8 mouse cellular contexts compared by ENCODE assay signal in genomic region chr2:118110225-118110915, GRCm38 (mm10). TPM values are rescaled to one million over a fixed set of nuclear protein-coding genes. Genes with fewer than 3 reads are reported as not detected.
DNase-seq lines count a peak whose midpoint lies in the region; ATAC-seq and TF ChIP-seq lines count a peak whose summit lies in the region.

No protein-coding gene starts in this region.

- H3K4me1 ChIP-seq in thymus, adult 2 months (replicated peaks; ENCODE audit: control insufficient read depth, insufficient read depth, low read length), result peaks cover 2% of the 10 kb centered on the region; the same call in 1 of the 2 replicates
- peaks cover 2% of the 10 kb centered on the region; the same call in 1 of the 2 replicates for H3K4me1 ChIP-seq in embryonic facial prominence, embryonic 11.5 days (ENCODE audit: control insufficient read depth, insufficient read depth, low read length)
- peaks cover 25% of the 10 kb centered on the region for H3K4me1 ChIP-seq in heart, embryonic 10.5 days
- H3K4me1 ChIP-seq in midbrain, embryonic 10.5 days, result peaks cover 63% of the 10 kb centered on the region
- H3K4me1 ChIP-seq in cerebellum, adult 2 months (ENCODE audit: control insufficient read depth, insufficient read depth, low read length), result peaks cover 2% of the 10 kb centered on the region; the same call in 1 of the 2 replicates

- no peak for ATAC-seq in embryonic facial prominence, embryonic 11.5 days (replicated peaks; ENCODE audit: insufficient number of reproducible peaks, low FRiP score, low TSS enrichment, low read depth)

- peak; percentile 4 for DNase-seq in thymus, adult 2 months
- DNase-seq in thymus, postnatal 25 days, result no peak
- DNase-seq in embryonic facial prominence, embryonic 11.5 days (ENCODE audit: low spot score), result peak; percentile 58
- no peak for DNase-seq in heart, embryonic 10.5 days (ENCODE audit: low spot score)
- peak; percentile 20 to 47 for DNase-seq in kidney, postnatal 25 days
- DNase-seq in midbrain, embryonic 10.5 days (ENCODE audit: low spot score), result peak; percentile 62
- no peak for DNase-seq in cerebellum, adult 2 months
- DNase-seq in layer of hippocampus, adult 9-10 months (ENCODE audit: low spot score), result no peak

- 0 out of 2 replicates have a peak overlapping the region, but pooled peaks have one; percentile 29 for H3K9ac ChIP-seq in embryonic facial prominence, embryonic 11.5 days (replicated peaks; ENCODE audit: low read length)

- peak overlapping the region; percentile 84 for H3K4me2 ChIP-seq in embryonic facial prominence, embryonic 11.5 days (ENCODE audit: low read depth, low read length)

- no peaks in the 10 kb centered on the region for H3K36me3 ChIP-seq in thymus, adult 2 months (ENCODE audit: control insufficient read depth, insufficient read depth, low read length)
- no peaks in the 10 kb centered on the region for H3K36me3 ChIP-seq in embryonic facial prominence, embryonic 11.5 days (replicated peaks; ENCODE audit: control insufficient read depth, insufficient read depth, low read depth, low read length)
- peaks cover 7% of the 10 kb centered on the region; the same call in 1 of the 2 replicates for H3K36me3 ChIP-seq in heart, embryonic 10.5 days
- H3K36me3 ChIP-seq in midbrain, embryonic 10.5 days, result peaks cover 9% of the 10 kb centered on the region

- no peak for TF ChIP-seq CTCF in thymus, adult 2 months (IDR thresholded peaks at IDR 0.05; ENCODE audit: borderline replicate concordance, control insufficient read depth, extremely low read depth, insufficient read depth, low read length, poor library complexity)
- no peak for TF ChIP-seq CTCF in cerebellum, adult 2 months (IDR thresholded peaks at IDR 0.05; ENCODE audit: borderline replicate concordance, insufficient read depth, low read depth, low read length)

- H3K4me3 ChIP-seq in thymus, adult 2 months (ENCODE audit: control insufficient read depth, insufficient read depth, low read length), result no peak overlapping the region
- peak overlapping the region; percentile 9; the same call in 1 of the 2 replicates for H3K4me3 ChIP-seq in embryonic facial prominence, embryonic 11.5 days (ENCODE audit: low read depth, low read length)
- peak overlapping the region; percentile 70 for H3K4me3 ChIP-seq in heart, embryonic 10.5 days
- peak overlapping the region; percentile 71 for H3K4me3 ChIP-seq in midbrain, embryonic 10.5 days
- H3K4me3 ChIP-seq in cerebellum, adult 2 months (replicated peaks; ENCODE audit: insufficient read depth, low read depth, low read length), result no peak overlapping the region

- WGBS in thymus, adult 2 months, result 69% methylated on average over 17 of the region's 17 CpGs
- 33% methylated on average over 17 of the region's 17 CpGs for WGBS in embryonic facial prominence, embryonic 11.5 days
- 28% methylated on average over 17 of the region's 17 CpGs for WGBS in heart, embryonic 10.5 days
- 36% methylated on average over 17 of the region's 17 CpGs for WGBS in midbrain, embryonic 10.5 days
- 47% methylated on average over 17 of the region's 17 CpGs for WGBS in cerebellum, adult 2 months

- H3K27me3 ChIP-seq in thymus, adult 2 months (ENCODE audit: control insufficient read depth, insufficient read depth, low read length), result no peaks in the 10 kb centered on the region; the same call in 1 of the 2 replicates
- H3K27me3 ChIP-seq in embryonic facial prominence, embryonic 11.5 days (ENCODE audit: control insufficient read depth, insufficient read depth, low read length), result no peaks in the 10 kb centered on the region
- no peaks in the 10 kb centered on the region for H3K27me3 ChIP-seq in heart, embryonic 10.5 days (ENCODE audit: insufficient read depth, poor library complexity, severe bottlenecking)
- peaks cover 24% of the 10 kb centered on the region for H3K27me3 ChIP-seq in midbrain, embryonic 10.5 days (ENCODE audit: low read depth, poor library complexity, severe bottlenecking)
- H3K27me3 ChIP-seq in cerebellum, adult 2 months (ENCODE audit: control insufficient read depth, insufficient read depth, low read length), result no peaks in the 10 kb centered on the region; the same call in 1 of the 2 replicates

- H3K27ac ChIP-seq in thymus, adult 2 months (ENCODE audit: control insufficient read depth, insufficient read depth, low read length), result no peak overlapping the region
- H3K27ac ChIP-seq in embryonic facial prominence, embryonic 11.5 days (replicated peaks; ENCODE audit: low read depth, low read length), result no peak overlapping the region
- H3K27ac ChIP-seq in heart, embryonic 10.5 days, result peak overlapping the region; percentile 76
- peak overlapping the region; percentile 82 for H3K27ac ChIP-seq in midbrain, embryonic 10.5 days (replicated peaks)
- no peak overlapping the region for H3K27ac ChIP-seq in cerebellum, adult 2 months (ENCODE audit: insufficient read depth, low read length)

- no peak for TF ChIP-seq POLR2A in thymus, adult 2 months (IDR thresholded peaks at IDR 0.05; ENCODE audit: control insufficient read depth, extremely low read depth, insufficient read depth, low read length, poor library complexity)
- TF ChIP-seq POLR2A in cerebellum, adult 2 months (IDR thresholded peaks at IDR 0.05; ENCODE audit: borderline replicate concordance, insufficient read depth, low read length), result no peak

- no peaks in the 10 kb centered on the region for H3K9me3 ChIP-seq in embryonic facial prominence, embryonic 11.5 days (replicated peaks; ENCODE audit: control insufficient read depth, low read length)
- H3K9me3 ChIP-seq in heart, embryonic 10.5 days, result no peaks in the 10 kb centered on the region
- H3K9me3 ChIP-seq in midbrain, embryonic 10.5 days (replicated peaks), result no peaks in the 10 kb centered on the region

RNA-seq across cellular contexts. Expression of gene Thbs1, which starts 1.3 kb away (rescaled TPM):
- 1.2 and 1.8 TPM in 2 replicates for polyA plus RNA-seq in thymus, adult 2 months (2012; rRNA removed)
- polyA plus RNA-seq in embryonic facial prominence, embryonic 11.5 days (2014; fragmentation: Nextera tagmentation; extraction: Ambion mirVana), result 49.7 and 50.7 TPM in 2 replicates
- polyA plus RNA-seq in heart, embryonic 10.5 days (2016; fragmentation: Nextera tagmentation; extraction: Ambion mirVana), result 37.8 and 47.0 TPM in 2 replicates
- 25.4 and 35.4 TPM in 2 replicates for polyA plus RNA-seq in midbrain, embryonic 10.5 days (2016; fragmentation: Nextera tagmentation; extraction: Ambion mirVana)
- polyA plus RNA-seq in cerebellum, adult 2 months (2012; rRNA removed), result 0.98 and 1.1 TPM in 2 replicates

Comparison
In these comparisons a context has a peak if more than half of its experiments do, and no peak if none do; other contexts are left out.
1. DNase-seq: peak in thymus, adult 2 months (single experiment), embryonic facial prominence, embryonic 11.5 days (single experiment), kidney, postnatal 25 days (2 of 2) and midbrain, embryonic 10.5 days (single experiment); none in thymus, postnatal 25 days (single experiment), heart, embryonic 10.5 days (single experiment), cerebellum, adult 2 months (0 of 2) and layer of hippocampus, adult 9-10 months (single experiment).
2. H3K27ac ChIP-seq: peak in heart, embryonic 10.5 days (single experiment) and midbrain, embryonic 10.5 days (single experiment); none in thymus, adult 2 months (single experiment), embryonic facial prominence, embryonic 11.5 days (single experiment) and cerebellum, adult 2 months (single experiment).
3. H3K4me3 ChIP-seq: peak in embryonic facial prominence, embryonic 11.5 days (single experiment), heart, embryonic 10.5 days (single experiment) and midbrain, embryonic 10.5 days (single experiment); none in thymus, adult 2 months (single experiment) and cerebellum, adult 2 months (single experiment).